Mouse (Mus musculus) ES-E14 (cell line): ENCODE measurements around the gene Chrm3.

Experiments used
- CHD2 ChIP-seq: IDR thresholded peaks from 2 replicates; pipeline ENCODE4 v1.6.1; 2014; ENCODE audit warnings: mild to moderate bottlenecking, low read depth, low read length, inconsistent platforms
- HCFC1 ChIP-seq: IDR thresholded peaks from 2 replicates; pipeline ENCODE4 v1.6.1; 2012; ENCODE audit warnings: low read length, inconsistent platforms, borderline replicate concordance; ENCODE audit not compliant: insufficient read depth
- MAFK ChIP-seq: IDR thresholded peaks from 2 replicates; pipeline ENCODE4 v1.6.1; 2014; ENCODE audit warnings: mild to moderate bottlenecking, low read depth, low read length, inconsistent platforms; ENCODE audit not compliant: insufficient read depth
- ZC3H11A ChIP-seq: IDR thresholded peaks from 2 replicates; pipeline ENCODE4 v1.6.1; 2012; ENCODE audit warnings: low read depth, mild to moderate bottlenecking, inconsistent platforms, low read length, borderline replicate concordance
- ZNF384 ChIP-seq: IDR thresholded peaks from 2 replicates; pipeline ENCODE4 v1.6.1; 2012; ENCODE audit warnings: low read depth, low read length, inconsistent platforms

- no peak for TF ChIP-seq MAFK
- TF ChIP-seq CHD2: no peak
- no peak for TF ChIP-seq ZNF384
- no peak for TF ChIP-seq ZC3H11A
- no peak for TF ChIP-seq HCFC1
Observed at GRCm38 (mm10) chr13:10107331-10107730, 253.3 kb downstream of the Chrm3 start.
